Mouse (Mus musculus) CD4-positive helper T cell, adult 2 months (primary cell): Measurements from ENCODE around the gene Ccnd1.
"Not testable (repeated sequence)": the region's sequence is repeated elsewhere in the genome, so short reads cannot be mapped to it uniquely, and the experiment has no call there.

ENCODE experiments used
- DNase-seq: peaks from one replicate; pipeline ENCODE4 v3.0.0-alpha.2; 2012; ENCODE audit warnings: low read depth, missing footprints, low spot score

The Ccnd1 gene

DNA sequence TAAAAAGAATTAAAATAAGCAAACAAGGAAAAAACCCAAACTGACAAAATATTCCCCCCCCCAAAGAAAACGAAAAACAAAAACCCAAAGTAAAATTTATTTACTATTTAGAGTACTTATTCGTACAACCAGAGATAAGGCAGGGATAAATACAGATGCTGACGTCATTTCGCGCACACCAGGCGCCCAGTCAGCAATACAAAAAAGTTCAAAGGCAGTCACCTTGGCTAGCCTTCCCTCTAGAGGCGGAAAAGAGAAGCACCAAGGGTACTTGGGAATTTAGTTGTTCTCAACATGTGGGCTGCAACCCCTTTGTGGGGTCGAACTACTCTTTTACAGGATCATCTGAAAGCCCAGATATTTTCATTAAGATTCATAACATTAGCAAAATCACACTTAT is 31.9 kb downstream of the Ccnd1 start:
- DNase-seq: peak; percentile 72

DNA sequence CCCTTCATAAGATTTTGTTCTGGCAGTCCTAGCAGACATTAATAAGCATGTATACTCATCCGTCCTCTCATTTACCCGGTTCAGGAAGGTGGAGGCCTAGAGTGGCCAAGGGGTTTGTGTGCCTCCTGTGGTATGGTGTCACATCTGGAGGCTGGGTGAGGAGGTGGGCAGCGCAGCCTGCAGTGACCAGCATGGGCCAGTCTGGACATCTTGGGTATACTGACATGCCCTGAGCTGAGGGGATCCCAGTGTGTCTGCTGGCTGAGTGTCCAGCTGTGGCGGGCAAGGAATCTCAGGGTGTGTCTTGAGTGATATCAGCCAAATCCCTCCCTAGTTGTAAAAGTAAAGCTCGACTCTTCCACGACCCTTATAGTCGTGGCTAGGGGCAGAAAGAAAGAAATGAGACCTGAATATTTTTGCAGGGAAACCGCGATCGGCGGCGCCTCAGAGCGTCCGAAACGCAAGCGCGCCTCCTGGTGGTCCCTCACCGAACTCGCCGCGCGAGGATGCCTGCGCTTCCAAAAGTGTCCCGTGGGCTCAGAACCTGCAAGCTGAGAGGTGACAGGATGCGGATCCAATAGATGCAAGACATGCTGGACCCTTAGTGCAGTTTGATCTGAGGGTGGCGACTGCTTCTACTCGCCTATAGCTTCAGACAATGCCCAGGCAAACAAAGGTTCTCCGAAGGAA is 32.9 kb downstream of the Ccnd1 start:
- DNase-seq: peak; percentile 67

DNA sequence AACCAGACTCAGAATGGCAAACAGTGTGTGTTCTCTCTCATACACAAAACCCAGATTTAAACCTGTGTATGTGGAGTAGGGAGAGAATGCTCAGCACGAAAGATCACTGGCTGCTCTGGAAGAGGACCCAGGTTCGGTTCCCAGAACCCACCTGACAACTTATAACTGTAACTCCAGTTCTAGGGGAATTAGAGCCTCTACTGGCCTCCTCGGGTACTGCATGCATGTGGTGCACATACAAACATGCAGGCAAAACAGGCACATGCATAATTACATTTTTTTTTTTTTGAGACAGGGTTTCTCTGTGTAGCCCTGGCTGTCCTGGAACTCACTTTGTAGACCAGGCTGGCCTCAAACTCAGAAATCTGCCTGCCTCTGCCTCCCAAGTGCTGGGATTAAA is 34.2 kb downstream of the Ccnd1 start:
- DNase-seq: not testable (repeated sequence)

DNA sequence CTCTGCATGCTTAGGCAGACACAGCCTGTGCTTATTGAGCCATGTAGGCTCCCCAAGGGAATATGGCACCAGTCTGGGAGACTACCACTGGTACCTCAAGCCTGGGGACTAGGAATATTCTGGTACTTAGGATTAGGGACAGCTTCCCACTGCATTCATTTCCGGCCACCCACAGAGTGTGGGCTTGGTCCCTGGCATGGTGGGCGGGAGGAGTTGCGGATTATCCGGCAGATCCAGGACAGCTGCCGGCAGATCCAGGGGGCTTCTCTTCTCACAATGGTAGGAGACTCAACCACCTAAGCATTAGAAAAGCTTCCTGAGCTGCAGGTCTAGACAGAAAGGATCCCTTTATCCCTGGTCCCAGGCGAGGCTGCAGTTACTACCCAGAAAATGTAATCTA is 41.2 kb downstream of the Ccnd1 start:
- DNase-seq: no peak

DNA sequence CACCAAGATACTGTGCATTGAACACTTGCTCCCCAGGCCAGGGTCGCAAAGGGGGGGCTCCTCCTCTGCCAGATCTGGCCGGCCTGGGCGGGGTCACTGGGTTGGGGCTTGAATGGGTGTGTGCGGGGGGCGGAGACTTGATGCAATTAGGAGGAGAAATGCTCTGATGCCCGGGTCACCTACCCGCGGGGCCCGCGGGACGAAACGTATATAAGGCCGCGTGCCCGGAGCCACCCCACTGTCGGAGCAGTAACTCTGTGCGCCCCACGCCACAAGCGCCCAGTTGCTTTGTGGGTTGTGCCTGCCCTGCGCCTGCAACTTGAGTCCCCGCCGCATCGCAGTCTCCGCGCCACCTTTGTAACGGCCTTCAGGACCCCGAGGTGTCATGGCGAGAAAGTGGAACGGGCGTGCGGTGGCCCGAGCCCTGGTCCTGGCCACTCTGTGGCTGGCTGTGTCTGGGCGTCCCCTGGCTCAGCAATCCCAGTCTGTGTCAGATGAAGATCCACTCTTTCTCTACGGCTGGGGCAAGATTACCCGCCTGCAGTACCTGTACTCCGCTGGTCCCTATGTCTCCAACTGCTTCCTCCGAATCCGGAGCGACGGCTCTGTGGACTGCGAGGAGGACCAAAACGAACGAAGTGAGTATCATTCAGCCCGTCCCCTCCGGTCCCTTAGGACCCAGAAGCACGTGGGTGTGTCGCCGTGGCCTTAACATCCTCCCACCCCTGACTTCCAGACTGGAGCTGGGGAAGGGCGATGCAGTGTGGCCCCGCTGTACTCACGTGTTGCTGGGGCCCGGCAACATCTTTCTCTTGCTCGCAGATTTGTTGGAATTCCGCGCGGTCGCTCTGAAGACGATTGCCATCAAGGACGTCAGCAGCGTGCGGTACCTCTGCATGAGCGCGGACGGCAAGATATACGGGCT is 43.2 kb downstream of the Ccnd1 start, which contains the start of gene Fgf15:
Fgf15 (plus strand) TSS at position 238 of the 925 bp plus-strand sequence.
- DNase-seq: peak; percentile 13

DNA sequence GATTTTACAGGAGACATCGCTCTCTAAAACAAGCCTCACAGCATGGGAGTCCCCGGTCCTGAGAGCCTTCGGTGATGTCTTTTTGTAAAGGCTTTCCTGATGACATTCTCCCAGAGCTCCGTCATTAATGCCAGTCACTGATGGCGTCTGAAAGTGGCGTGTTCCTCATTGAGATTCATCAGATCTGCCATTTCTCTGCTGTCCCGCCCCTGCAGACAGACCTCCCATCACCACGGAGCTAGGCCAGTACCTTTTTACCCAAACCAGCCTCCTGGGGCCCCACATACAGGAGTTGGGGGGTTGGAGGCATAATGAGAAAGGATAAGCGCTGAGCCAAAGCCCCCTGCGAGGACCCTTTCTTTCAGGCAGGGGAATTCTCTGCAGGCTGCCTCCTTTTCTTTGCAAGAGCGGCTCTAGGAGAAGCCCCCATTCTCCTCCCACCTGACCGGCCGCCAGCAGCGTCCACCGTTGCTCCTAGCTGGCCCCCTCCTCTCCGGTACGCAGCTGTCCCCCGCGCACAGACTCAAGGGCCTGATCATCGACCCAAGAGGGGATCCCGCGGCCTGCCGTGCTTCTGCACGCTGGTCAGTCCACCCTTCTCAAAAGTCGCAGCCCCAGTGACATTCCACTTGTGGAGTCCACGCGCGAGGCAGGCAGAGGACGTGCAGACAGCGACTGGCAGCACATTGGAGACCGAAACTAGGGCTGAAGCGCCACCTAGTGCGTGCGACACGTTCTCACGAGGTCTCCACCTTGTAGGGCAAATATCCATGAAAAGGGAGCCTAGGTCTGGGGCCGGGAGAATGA is 44.2 kb downstream of the Ccnd1 start:
- DNase-seq: peak; percentile 49

DNA sequence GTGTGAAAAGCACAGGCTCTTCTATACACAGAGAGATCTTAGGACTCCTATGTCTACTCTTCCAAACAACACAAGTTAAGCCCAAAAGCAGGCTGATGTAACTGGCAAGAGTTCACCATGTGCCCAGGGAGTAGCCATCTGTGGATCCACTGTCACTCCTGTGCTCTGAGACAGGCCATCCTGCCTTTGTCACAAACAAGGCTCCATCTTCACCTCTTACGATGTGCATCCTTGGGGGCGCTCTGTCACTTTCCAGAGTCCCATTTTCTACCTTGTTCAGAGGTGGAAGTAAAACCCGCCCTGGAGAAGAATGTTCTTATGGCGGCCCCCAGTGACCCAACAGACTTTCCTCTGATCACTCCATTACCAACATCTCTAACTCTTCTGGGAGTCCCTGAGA is 45.0 kb downstream of the Ccnd1 start:
- no peak for DNase-seq

DNA sequence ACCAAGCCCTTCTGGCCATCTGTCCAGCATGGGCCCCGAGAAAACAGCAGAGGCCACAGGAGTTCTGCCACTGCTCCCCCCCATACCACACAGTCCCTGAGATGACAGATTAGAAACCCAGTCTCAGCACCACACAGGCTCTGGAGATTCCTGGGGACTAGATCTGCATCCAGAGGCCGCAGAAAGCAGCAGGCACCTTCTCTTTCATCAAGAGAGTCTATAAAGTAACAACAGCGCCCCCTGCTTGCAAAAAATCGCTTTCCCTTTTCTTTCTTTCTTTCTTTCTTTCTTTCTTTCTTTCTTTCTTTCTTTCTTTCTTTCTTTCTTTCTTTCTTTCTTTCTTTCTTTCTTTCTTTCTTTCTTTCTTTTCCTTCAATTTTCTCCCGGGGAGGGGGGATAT is 45.5 kb downstream of the Ccnd1 start:
- no peak for DNase-seq

DNA sequence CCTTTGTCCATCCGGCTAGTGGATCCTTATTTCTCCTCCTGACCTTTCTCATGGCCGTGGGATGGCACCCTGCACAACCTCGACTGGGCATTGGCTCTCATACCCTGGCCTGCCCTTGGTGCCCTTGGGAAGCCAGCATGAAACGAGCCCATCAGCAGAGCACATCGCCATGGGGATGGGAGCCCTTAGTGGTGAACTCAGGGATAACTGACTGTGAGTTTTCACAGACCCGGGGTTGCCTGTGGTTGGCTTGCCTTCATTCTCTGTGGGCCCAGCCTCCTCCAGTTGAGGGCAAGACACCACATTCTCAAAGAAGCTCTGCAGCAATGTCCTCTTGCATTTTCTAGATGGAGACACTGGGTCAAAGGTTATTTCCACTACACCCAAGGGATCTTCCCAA is 47.4 kb downstream of the Ccnd1 start:
- DNase-seq: no peak

DNA sequence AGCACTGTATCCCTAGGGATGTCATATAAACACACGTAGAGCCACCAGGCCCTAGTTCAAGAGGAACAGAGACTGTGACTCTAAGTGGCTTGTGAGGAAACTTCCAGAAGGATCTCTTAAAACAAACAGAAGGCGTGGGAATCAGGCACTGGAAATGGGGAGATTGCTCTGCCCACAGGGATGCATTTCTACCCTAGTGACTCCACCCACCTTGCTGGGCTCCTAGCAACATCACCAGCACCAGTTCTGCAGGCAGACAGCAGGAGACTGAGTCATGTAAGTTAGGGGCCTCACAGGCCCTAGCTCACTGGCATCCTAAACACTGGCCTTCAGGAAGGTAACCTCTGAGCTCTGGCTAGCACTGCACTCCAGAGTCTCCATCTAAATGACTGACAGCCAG is 47.9 kb downstream of the Ccnd1 start:
- no peak for DNase-seq

DNA sequence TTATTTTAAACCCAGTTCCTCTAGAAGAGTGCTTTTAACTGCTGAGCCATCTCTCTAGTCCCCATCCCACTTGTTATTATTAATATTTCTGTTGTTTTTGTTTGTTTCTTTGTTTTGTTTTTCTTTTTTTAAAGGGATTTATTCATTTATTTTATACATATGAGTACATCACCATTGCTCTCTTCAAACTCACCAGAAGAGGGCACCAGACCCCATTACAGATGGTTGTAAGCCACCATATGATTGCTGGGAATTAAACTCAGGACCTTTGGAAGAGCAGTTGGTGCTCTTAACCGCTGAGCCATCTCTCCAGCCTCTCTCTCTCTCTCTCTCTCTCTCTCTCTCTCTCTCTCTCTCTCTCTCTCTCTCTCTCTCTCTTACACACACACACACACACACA is 49.1 kb downstream of the Ccnd1 start:
- not testable (repeated sequence) for DNase-seq

DNA sequence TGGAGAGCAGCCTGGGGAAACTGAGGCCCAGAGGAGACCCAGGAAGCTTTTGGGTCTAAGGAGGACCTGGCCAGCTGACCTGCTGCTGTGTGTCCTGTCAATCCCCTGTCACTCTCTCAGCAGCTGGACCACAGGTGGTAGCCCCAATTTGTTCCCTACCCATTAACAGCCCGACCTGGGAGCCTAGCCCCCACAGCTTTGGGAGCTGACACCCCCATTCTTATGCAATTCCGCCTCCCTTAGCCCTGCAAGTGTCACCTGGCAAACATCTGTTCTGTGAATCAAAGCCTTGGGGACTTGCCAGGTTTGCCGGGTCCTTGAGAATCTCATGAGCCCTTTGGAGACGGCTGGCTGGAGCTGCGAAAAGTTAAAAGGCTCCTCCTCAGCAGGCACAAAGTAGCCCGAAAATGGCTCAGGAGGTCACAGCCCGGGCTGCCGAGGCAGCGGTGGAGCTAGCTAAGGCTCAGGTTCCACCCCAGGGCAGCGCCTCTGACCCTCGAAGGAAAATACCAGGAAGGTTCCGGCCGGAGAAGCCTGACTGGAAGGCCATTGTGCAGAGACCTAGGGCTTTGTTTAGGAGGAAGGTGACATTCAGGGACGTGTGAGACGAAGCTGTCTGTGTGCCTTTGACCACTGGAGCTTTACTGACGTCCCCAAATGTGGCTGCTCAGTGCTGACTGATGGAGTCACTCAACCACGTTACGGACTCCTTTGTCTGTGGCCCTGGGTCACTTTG is 51.0 kb downstream of the Ccnd1 start:
- DNase-seq: no peak

DNA sequence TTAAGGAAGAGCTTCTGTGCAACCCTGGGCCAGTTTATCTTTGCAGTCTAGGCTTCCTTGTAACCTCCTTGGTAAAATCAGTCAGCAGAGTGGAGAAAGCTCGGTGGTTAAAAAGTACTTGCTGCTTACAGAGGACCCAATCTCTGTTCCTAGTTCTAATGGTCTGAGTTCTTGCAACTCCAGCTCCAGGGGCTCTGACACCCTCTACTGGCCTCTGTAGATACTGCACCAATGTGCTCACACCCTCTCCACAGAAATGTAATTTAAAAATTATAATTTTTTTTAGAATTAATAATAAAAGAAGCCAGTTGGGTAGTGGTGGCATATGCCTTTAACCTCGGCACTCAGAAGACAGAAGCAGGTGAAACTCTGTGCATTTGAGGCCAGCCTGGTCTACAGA is 52.1 kb downstream of the Ccnd1 start:
- no peak for DNase-seq

DNA sequence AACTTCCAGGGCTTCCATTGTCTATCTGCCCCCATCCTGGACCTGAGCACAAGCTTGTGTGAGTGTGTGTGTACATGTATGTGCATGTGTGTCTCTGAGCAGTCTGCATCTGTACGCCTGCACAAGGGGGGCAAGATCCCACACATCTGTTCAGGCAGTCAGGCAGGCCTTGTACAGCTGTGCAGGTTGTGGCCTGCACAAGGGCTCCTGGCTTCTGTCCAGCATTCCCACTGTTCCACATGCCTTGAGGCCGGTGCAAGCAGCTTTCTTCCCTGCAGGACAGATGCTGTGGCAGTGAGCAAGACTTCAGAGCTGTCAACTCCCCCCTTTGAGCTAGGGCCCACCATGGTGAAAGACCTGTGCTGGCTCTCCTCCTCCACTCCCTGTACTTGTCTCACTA is 56.6 kb downstream of the Ccnd1 start:
- DNase-seq: no peak
